Mouse (Mus musculus) large intestine, adult 2 months (tissue): ENCODE measurements around the gene Rnf149. TPM values are rescaled to one million over a fixed set of nuclear protein-coding genes. Genes with fewer than 3 reads are reported as not detected.

Experiments used
- DNase-seq: peaks from one replicate; pipeline ENCODE4 v3.0.0-alpha.2; 2012; ENCODE audit warnings: low read depth, low spot score
- WGBS: fragments of 180-500 bp; shearing (Covaris S2); methylation state at CpG from one replicate; pipeline ENCODE4 v1.1.7; 2018; 5-methylcytosine and 5-hydroxymethylcytosine counted together
- polyA plus RNA-seq: library from polyadenylated mRNA; depleted of rRNA; stranded (reverse); fragments of >200 nt; gene quantifications from 2 replicates; pipeline ENCODE4 v1.2.3, GENCODE M21; 2012

Gene Rnf149
- polyA plus RNA-seq, 1 experiment = 17.9 TPM

- 31% methylated on average over 13 of the region's 13 CpGs for WGBS
- no peak for DNase-seq
Observed at GRCm38 (mm10) chr1:39534831-39535230, 42.4 kb downstream of the Rnf149 start, which contains the start of gene Cnot11. Cnot11 (plus strand) TSS chr1:39534992.

- WGBS = 53% methylated on average over 3 of the region's 3 CpGs
- no peak for DNase-seq
Observed at GRCm38 (mm10) chr1:39533917-39534316, 43.3 kb downstream of the Rnf149 start.

DNA sequence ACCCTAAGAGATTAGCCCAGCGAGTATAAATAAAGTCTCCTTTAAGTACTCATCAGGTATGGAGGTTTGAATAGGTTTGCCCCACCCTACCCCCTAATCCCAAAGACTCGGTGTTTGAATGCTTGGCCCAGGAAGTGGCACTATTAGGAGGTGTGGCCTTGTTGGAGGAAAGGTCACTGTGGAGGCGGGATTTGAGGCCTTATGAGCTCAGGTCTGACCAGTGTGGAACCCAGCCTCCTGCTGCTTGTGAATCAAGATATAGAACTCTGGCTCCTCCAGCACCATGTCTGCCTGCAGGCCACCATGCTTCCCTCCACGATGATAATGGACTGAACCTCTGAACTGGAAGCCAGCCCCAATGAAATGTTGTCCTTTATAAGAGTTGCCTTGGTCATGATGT lies 46.2 kb downstream of the Rnf149 start:
- no peak for DNase-seq
- WGBS = 69% methylated on average over 4 of the region's 4 CpGs

GRCm38 (mm10) chr1:39530258-39530943 lies 46.8 kb downstream of the Rnf149 start:
- WGBS = 34% methylated on average over 13 of the region's 13 CpGs
- DNase-seq = peak; percentile 52

GRCm38 (mm10) chr1:39528319-39528718 lies 48.9 kb downstream of the Rnf149 start:
- WGBS = 73% methylated on average over 6 of the region's 6 CpGs
- no peak for DNase-seq

GRCm38 (mm10) chr1:39527432-39527831 lies 49.8 kb downstream of the Rnf149 start:
- DNase-seq = no peak
- 13% methylated on average over 7 of the region's 7 CpGs for WGBS

DNA sequence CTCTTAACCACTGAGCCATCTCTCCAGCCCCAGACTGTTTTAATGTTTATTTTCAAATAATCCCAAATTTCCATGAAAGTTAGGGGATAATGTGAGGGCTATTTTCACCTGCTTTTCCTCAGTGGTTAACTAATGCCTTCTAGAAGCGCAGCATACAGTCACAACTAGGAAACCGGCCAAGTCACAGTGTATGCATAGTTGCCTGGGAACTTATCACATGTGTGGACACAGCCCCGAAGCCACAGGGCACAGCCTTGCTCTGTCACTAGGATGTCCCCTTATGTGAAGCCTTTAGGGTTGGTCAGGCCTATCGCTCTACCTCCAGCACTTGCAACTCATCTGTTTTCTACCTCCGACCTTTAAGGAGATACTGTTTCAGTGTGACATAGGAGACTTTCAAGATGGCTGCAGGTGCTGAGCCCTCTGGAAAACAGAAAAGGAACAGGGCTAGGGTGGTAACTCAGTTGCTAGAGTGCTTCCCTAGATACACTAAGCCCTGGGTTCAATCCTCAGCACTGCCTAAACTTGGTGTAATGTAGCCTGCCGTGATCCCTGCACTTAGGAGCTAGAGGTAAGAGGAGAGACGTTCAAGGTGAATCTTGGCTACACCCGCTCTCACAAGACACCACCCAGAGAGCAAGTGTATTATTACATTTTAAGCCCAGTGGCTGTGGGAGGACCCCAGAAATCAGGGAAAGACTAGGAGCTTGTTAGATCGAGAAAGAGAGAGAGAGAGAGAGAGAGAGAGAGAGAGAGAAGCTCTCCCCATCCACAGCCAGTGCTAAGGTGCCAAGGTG lies 50.6 kb downstream of the Rnf149 start:
- no peak for DNase-seq
- 77% methylated on average over 9 of the region's 9 CpGs for WGBS

DNA sequence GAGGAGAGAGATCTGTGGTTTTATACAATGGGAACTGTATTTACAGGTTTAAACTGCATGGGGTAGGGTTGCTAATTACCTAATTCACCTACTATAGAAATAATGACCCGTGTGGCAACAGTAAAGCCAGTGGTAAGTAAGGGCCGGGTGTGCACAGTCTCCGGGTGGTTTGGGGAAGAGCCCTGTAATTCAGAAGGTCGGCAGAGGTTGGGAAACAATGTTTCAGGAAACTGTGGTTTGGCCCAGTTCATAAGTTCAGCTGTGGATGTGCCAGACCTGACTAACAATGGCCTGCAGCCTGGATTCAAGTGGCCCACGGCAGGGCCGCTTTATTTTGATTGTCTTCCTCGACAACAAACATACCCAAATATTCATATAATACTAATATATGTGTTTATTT lies 51.4 kb downstream of the Rnf149 start:
- 55% methylated on average over 7 of the region's 7 CpGs for WGBS

GRCm38 (mm10) chr1:39522519-39522918 lies 54.7 kb downstream of the Rnf149 start:
- 22% methylated on average over 5 of the region's 5 CpGs for WGBS
- no peak for DNase-seq

More for the DNA sequence above, 51.4 kb downstream of the Rnf149 start:
- no peak for DNase-seq

GRCm38 (mm10) chr1:39521326-39521725 lies 55.9 kb downstream of the Rnf149 start:
- 93% methylated on average over 7 of the region's 7 CpGs for whole genome bisulfite sequencing
- DNase-seq = no peak

GRCm38 (mm10) chr1:39515303-39515991 lies 61.8 kb downstream of the Rnf149 start:
- WGBS = 80% methylated on average over 10 of the region's 10 CpGs

GRCm38 (mm10) chr1:39512183-39512582 lies 65.0 kb downstream of the Rnf149 start:
- no peak for DNase-seq
- WGBS = 71% methylated on average over 1 of the region's 1 CpGs

More at GRCm38 (mm10) chr1:39515303-39515991, 61.8 kb downstream of the Rnf149 start:
- no peak for DNase-seq

DNA sequence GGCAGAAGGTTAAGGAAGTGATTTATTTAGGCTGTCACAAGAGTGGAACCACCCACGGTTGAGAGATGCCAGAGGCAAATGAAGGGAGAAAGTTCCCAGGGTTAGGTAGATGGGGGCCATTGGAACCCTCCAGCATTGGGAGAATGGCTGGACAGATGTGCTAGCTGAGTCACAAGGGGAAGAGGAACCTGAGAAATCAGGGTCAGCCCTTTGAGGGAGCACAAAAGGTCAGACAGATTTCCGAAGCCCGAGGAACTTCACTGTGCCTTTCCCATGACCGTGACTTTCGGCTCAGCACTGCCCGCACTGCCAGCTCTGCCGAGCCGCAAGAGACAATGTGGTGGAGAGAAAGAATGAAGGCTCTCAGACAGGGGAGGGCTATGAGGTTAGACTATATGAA lies 65.4 kb downstream of the Rnf149 start:
- DNase-seq = no peak
- 73% methylated on average over 8 of the region's 8 CpGs for WGBS

DNA sequence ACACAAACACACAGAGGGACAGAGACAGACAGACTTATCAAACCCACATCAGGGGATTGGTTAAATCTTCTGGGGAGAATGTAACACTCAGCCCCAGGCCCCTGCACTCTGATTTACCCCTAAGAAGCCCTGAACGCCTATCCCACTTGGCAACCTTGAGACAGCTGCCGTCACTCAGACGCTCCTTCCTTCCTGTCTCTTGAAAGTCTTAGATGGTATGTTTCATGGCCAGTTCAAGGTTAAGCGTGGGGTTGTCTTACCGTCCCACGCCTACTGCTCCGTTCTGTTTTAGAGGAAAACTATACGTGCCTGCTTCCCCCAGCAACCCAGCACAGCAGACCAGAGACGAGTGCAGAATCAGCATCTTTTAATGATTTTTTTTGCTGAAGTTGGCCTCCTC lies 71.6 kb downstream of the Rnf149 start:
- DNase-seq = no peak
- 50% methylated on average over 9 of the region's 9 CpGs for WGBS

- 14% methylated on average over 1 of the region's 1 CpGs for WGBS
- no peak for DNase-seq
Observed at GRCm38 (mm10) chr1:39504261-39504660, 72.9 kb downstream of the Rnf149 start.

GRCm38 (mm10) chr1:39502817-39503633 lies 74.2 kb downstream of the Rnf149 start:
- 78% methylated on average over 17 of the region's 17 CpGs for WGBS
- no peak for DNase-seq
